Mouse (Mus musculus): ENCODE data around the gene Egfl6.

Egfl6 gene

GRCm38 (mm10) chrX:166515923-166516322 is 69.6 kb downstream of the Egfl6 start:
- DNase-seq = no peak

- peak; percentile 58 for DNase-seq
Observed at GRCm38 (mm10) chrX:166514035-166514434, 71.5 kb downstream of the Egfl6 start.

- no peak for DNase-seq
Observed at GRCm38 (mm10) chrX:166512071-166512470, 73.4 kb downstream of the Egfl6 start.

- no peak for DNase-seq
Observed at GRCm38 (mm10) chrX:166511107-166511506, 74.4 kb downstream of the Egfl6 start.

GRCm38 (mm10) chrX:166509761-166510738 is 75.5 kb downstream of the Egfl6 start:
- peak; percentile 95 for DNase-seq

GRCm38 (mm10) chrX:166504421-166504820 is 81.1 kb downstream of the Egfl6 start:
- no peak for DNase-seq

GRCm38 (mm10) chrX:166499496-166500190 is 85.9 kb downstream of the Egfl6 start:
- DNase-seq = no peak

GRCm38 (mm10) chrX:166497771-166498170 is 87.7 kb downstream of the Egfl6 start:
- DNase-seq = no peak

GRCm38 (mm10) chrX:166495052-166495451 is 90.5 kb downstream of the Egfl6 start:
- DNase-seq = no peak

- DNase-seq = peak; percentile 95
Observed at GRCm38 (mm10) chrX:166479365-166479983, 106.0 kb downstream of the Egfl6 start, which contains the start of gene Rab9. TSS of gene Rab9 (minus strand) at chrX:166479867.

- peak; percentile 48 for DNase-seq
Observed at GRCm38 (mm10) chrX:166478631-166479364, 106.7 kb downstream of the Egfl6 start.

GRCm38 (mm10) chrX:166477393-166477792 is 108.1 kb downstream of the Egfl6 start:
- DNase-seq = peak; percentile 22

All from kidney, adult 9 months (tissue).